Mouse (Mus musculus) neural tube, embryonic 12.5 days (tissue): Measurements from ENCODE around the gene Emx2. TPM values are rescaled to one million over a fixed set of nuclear protein-coding genes. Genes with fewer than 3 reads are reported as not detected.

Experiments
- ATAC-seq: fragments of 200-750 bp; cut with Nextera tagmentation; 2 replicates; pipeline ENCODE4 v1.8.0; 2017; ENCODE audit warnings: low read depth, mild to moderate bottlenecking, moderate TSS enrichment, moderate library complexity; ENCODE audit not compliant: low FRiP score
- H3K27ac ChIP-seq: fragments of 300-500 bp; sonication (generic); 2 replicates; pipeline ENCODE4 v1.5.1; 2016
- H3K27me3 ChIP-seq: fragments of 300-500 bp; sonication (generic); replicated peaks from 2 replicates; pipeline ENCODE4 v1.6.1; 2016; ENCODE audit warnings: mild to moderate bottlenecking
- H3K36me3 ChIP-seq: fragments of 300-500 bp; sonication (generic); 2 replicates; pipeline ENCODE4 v1.6.1; 2016; ENCODE audit warnings: mild to moderate bottlenecking
- H3K4me1 ChIP-seq: fragments of 300-500 bp; sonication (generic); 2 replicates; pipeline ENCODE4 v1.6.1; 2016
- H3K4me2 ChIP-seq: fragments of 300-500 bp; sonication (generic); replicated peaks from 2 replicates; pipeline ENCODE4 v1.6.1; 2016; ENCODE audit warnings: mild to moderate bottlenecking
- H3K4me3 ChIP-seq: fragments of 300-500 bp; sonication (generic); 2 replicates; pipeline ENCODE4 v1.5.1; 2016
- H3K9ac ChIP-seq: fragments of 300-500 bp; sonication (generic); 2 replicates; pipeline ENCODE4 v1.6.1; 2016; ENCODE audit warnings: mild to moderate bottlenecking
- H3K9me3 ChIP-seq: fragments of 300-500 bp; sonication (generic); 2 replicates; pipeline ENCODE4 v1.6.1; 2016; ENCODE audit warnings: mild to moderate bottlenecking
- WGBS: fragments of 180-500 bp; shearing (Covaris S2); methylation state at CpG from one replicate; pipeline ENCODE4 v1.1.7; 2016; 5-methylcytosine and 5-hydroxymethylcytosine counted together
- polyA plus RNA-seq: library from polyadenylated mRNA; unstranded; fragments of >200 nt; fragmentation: Nextera tagmentation; extraction: Ambion mirVana; gene quantifications from 2 replicates; pipeline ENCODE4 v1.2.1, GENCODE M21; 2016

Emx2 gene
- polyA plus RNA-seq, 1 experiment from 2014 or later = 2.1 TPM

- no peak overlapping the region for H3K9ac ChIP-seq
- no peak overlapping the region for H3K4me3 ChIP-seq
- no peak overlapping the region for H3K27ac ChIP-seq
- no peaks in the 10 kb centered on the region for H3K36me3 ChIP-seq
- H3K4me1 ChIP-seq = peaks cover 24% of the 10 kb centered on the region
- WGBS = under 1% methylated on average over 18 of the region's 18 CpGs
- peak; percentile 77; the same call in 1 of the 2 replicates for ATAC-seq
- H3K9me3 ChIP-seq = no peaks in the 10 kb centered on the region
- peaks cover 98% of the 10 kb centered on the region for H3K27me3 ChIP-seq
- H3K4me2 ChIP-seq = no peak overlapping the region
These were observed 4.0 kb upstream of the Emx2 start for GRCm38 (mm10) chr19:59454196-59454595.

GRCm38 (mm10) chr19:59455671-59456070, 2.5 kb upstream of the Emx2 start:
- H3K9ac ChIP-seq = no peak overlapping the region
- H3K27ac ChIP-seq = no peak overlapping the region
- H3K4me1 ChIP-seq = peaks cover 29% of the 10 kb centered on the region
- peaks cover 95% of the 10 kb centered on the region for H3K27me3 ChIP-seq
- ATAC-seq = no peak
- no peaks in the 10 kb centered on the region for H3K9me3 ChIP-seq
- 3% methylated on average over 7 of the region's 7 CpGs for WGBS
- H3K4me3 ChIP-seq = no peak overlapping the region
- H3K36me3 ChIP-seq = no peaks in the 10 kb centered on the region
- H3K4me2 ChIP-seq = no peak overlapping the region

- Histone ChIP-seq H3K4me2 (peak overlapping the region; percentile 61), H3K4me1 (peaks cover 22% of the 10 kb centered on the region), H3K27ac (no peak overlapping the region), H3K9me3 (no peaks in the 10 kb centered on the region), H3K36me3 (no peaks in the 10 kb centered on the region), H3K27me3 (peaks cover 93% of the 10 kb centered on the region), H3K9ac (no peak overlapping the region), H3K4me3 (no peak overlapping the region)
- ATAC-seq = no peak
- 1% methylated on average over 23 of the region's 23 CpGs for WGBS
These were observed 894 bp upstream of the Emx2 start for GRCm38 (mm10) chr19:59457011-59457945.

- WGBS = 1% methylated on average over 15 of the region's 15 CpGs
- ATAC-seq = no peak
- Histone ChIP-seq H3K27me3 (peaks cover 93% of the 10 kb centered on the region), H3K36me3 (no peaks in the 10 kb centered on the region), H3K4me3 (peak overlapping the region; percentile 35), H3K9me3 (no peaks in the 10 kb centered on the region), H3K4me2 (peak overlapping the region; percentile 61), H3K4me1 (peaks cover 22% of the 10 kb centered on the region), H3K9ac (no peak overlapping the region), H3K27ac (no peak overlapping the region)
These were observed 567 bp downstream of the Emx2 start for GRCm38 (mm10) chr19:59458743-59459135.

GRCm38 (mm10) chr19:59459158-59459781, 1.1 kb downstream of the Emx2 start:
- Histone ChIP-seq H3K9me3 (no peaks in the 10 kb centered on the region), H3K4me2 (peak overlapping the region; percentile 61), H3K4me1 (peaks cover 22% of the 10 kb centered on the region), H3K27me3 (peaks cover 93% of the 10 kb centered on the region), H3K4me3 (peak overlapping the region; percentile 25), H3K9ac (no peak overlapping the region), H3K36me3 (no peaks in the 10 kb centered on the region), H3K27ac (no peak overlapping the region)
- under 1% methylated on average over 75 of the region's 75 CpGs for WGBS
- ATAC-seq = peak; percentile 57

GRCm38 (mm10) chr19:59459811-59460241, 1.7 kb downstream of the Emx2 start:
- H3K27ac ChIP-seq = no peak overlapping the region
- peaks cover 93% of the 10 kb centered on the region for H3K27me3 ChIP-seq
- ATAC-seq = no peak
- H3K4me1 ChIP-seq = peaks cover 22% of the 10 kb centered on the region
- under 1% methylated on average over 19 of the region's 19 CpGs for WGBS
- H3K36me3 ChIP-seq = no peaks in the 10 kb centered on the region
- peak overlapping the region; percentile 61 for H3K4me2 ChIP-seq
- no peaks in the 10 kb centered on the region for H3K9me3 ChIP-seq
- H3K4me3 ChIP-seq = peak overlapping the region; percentile 25; the same call in 1 of the 2 replicates
- H3K9ac ChIP-seq = no peak overlapping the region

- Histone ChIP-seq H3K4me3 (no peak overlapping the region), H3K36me3 (no peaks in the 10 kb centered on the region), H3K27me3 (peaks cover 93% of the 10 kb centered on the region), H3K4me2 (no peak overlapping the region), H3K4me1 (peaks cover 22% of the 10 kb centered on the region), H3K9ac (no peak overlapping the region), H3K9me3 (no peaks in the 10 kb centered on the region), H3K27ac (no peak overlapping the region)
- WGBS = under 1% methylated on average over 34 of the region's 34 CpGs
- ATAC-seq = no peak
These were observed 2.4 kb downstream of the Emx2 start for GRCm38 (mm10) chr19:59460328-59461115.

- WGBS = under 1% methylated on average over 36 of the region's 36 CpGs
- Histone ChIP-seq H3K9ac (no peak overlapping the region), H3K4me1 (peaks cover 25% of the 10 kb centered on the region), H3K36me3 (no peaks in the 10 kb centered on the region), H3K4me2 (no peak overlapping the region), H3K27me3 (peaks cover 93% of the 10 kb centered on the region), H3K9me3 (no peaks in the 10 kb centered on the region), H3K27ac (no peak overlapping the region), H3K4me3 (no peak overlapping the region)
- ATAC-seq = no peak
These were observed 3.6 kb downstream of the Emx2 start for GRCm38 (mm10) chr19:59461481-59462421.

GRCm38 (mm10) chr19:59462459-59463292, 4.5 kb downstream of the Emx2 start:
- no peak for ATAC-seq
- no peaks in the 10 kb centered on the region for H3K36me3 ChIP-seq
- 2% methylated on average over 19 of the region's 19 CpGs for WGBS
- no peak overlapping the region for H3K27ac ChIP-seq
- peaks cover 91% of the 10 kb centered on the region for H3K27me3 ChIP-seq
- H3K9me3 ChIP-seq = no peaks in the 10 kb centered on the region
- no peak overlapping the region for H3K9ac ChIP-seq
- peaks cover 29% of the 10 kb centered on the region for H3K4me1 ChIP-seq
- H3K4me3 ChIP-seq = no peak overlapping the region
- H3K4me2 ChIP-seq = no peak overlapping the region

- H3K4me1 ChIP-seq = peaks cover 28% of the 10 kb centered on the region
- H3K4me3 ChIP-seq = no peak overlapping the region
- WGBS = 2% methylated on average over 19 of the region's 19 CpGs
- no peaks in the 10 kb centered on the region for H3K9me3 ChIP-seq
- H3K9ac ChIP-seq = no peak overlapping the region
- peaks cover 91% of the 10 kb centered on the region for H3K27me3 ChIP-seq
- H3K27ac ChIP-seq = no peak overlapping the region
- no peaks in the 10 kb centered on the region for H3K36me3 ChIP-seq
- no peak overlapping the region for H3K4me2 ChIP-seq
- no peak for ATAC-seq
These were observed 5.8 kb downstream of the Emx2 start for GRCm38 (mm10) chr19:59463842-59464443.
